Mouse (Mus musculus): ENCODE measurements around the gene Hexdc.

GRCm38 (mm10) chr11:121163751-121164150 lies 40.5 kb upstream of the Hexdc start:
- no peak for TF ChIP-seq POLR2A (IDR thresholded peaks at IDR 0.05; ENCODE audit: borderline replicate concordance, insufficient read depth, low read length)
- no peak for TF ChIP-seq CTCF (IDR thresholded peaks at IDR 0.05; ENCODE audit: borderline replicate concordance, insufficient read depth, low read depth, low read length)
